Mouse (Mus musculus) gastrocnemius, postnatal 25 days (tissue): ENCODE measurements around the gene Csnk2a2. TPM values are rescaled to one million over a fixed set of nuclear protein-coding genes. Genes with fewer than 3 reads are reported as not detected.

Experiments used
- DNase-seq: peaks from one replicate; pipeline ENCODE4 v3.0.0; 2022
- total RNA-seq, 2 experiments: library from RNA; stranded (reverse); gene quantifications; 1 replicate in 1 of 2; 2 replicates in 1 of 2; pipeline ENCODE4 v1.2.3; 2021

Csnk2a2 gene
- total RNA-seq, 2 experiments from 2014 or later = 21.0 to 25.8 TPM

DNA sequence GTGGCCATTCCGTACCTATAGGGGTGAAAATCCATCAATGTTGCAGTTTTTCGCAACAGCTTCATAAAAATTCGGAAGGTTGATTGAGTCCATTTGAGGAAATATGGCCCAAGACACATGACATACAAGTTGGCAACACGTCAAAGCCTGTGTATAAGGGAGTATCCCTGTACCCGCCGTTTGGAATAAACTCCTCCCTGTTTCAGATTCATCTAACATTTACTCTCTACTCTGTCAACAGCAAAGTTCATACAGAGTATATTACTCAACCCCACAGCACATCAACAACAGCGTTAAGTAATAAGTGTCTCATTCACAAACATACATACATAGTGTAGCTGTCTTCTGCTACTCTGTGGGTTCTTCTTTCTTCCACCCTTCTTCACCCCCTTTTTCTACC, 65.2 kb downstream of the Csnk2a2 start:
- no peak for DNase-seq

- no peak for DNase-seq
Measured at GRCm38 (mm10) chr8:95422193-95422810, 67.5 kb downstream of the Csnk2a2 start.

DNA sequence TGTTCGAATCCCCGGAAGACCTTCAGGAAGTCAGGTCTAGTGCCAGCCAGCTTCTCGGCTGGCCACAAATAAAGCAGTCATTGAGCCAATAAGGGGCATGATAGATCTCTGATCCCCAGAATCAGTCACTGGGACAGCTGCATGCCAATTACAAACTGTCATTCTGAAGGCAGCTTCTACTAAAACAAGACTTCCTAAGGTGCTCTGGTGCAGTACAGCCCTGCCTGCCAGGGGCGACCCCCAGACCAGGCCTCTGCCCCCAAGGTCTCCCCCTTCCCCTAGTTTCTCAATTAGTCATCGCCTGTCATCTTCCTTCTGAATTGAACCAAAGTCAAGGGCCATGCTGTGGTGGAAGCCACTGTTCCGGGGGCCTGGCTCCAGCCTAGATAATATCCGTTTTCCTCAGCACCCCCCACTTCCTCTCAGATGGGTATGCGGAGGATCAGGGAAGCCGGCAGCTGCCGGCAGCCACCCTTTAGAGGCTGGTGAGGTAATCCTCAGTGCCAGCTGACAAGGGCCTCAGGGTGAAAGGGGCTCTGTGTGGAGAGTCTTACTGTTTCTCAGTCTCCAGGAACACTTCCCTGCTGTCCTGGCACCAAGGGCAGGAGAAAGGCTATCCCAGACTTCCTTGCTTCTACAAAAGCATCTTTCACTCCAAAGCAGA, 78.4 kb downstream of the Csnk2a2 start:
- no peak for DNase-seq

DNA sequence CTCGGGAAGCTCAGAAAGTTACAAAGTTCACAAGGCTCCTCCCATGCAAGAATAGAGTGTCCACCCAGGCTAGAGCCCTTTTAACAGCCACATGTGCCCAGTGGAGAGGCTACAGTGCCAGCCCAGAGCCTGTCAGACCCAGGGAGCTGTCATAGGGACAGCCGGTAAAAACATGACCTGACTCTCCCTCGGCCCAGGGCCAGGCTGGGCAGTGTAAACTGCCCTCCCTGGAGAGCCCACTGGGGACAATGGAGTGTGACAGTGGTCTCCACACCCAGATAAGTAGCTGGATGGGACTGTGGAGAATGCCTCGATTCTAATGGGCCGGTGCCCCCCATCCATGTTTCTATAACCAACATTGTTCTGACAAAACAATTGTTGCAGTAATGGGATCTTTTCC, 80.3 kb downstream of the Csnk2a2 start:
- DNase-seq = no peak

DNA sequence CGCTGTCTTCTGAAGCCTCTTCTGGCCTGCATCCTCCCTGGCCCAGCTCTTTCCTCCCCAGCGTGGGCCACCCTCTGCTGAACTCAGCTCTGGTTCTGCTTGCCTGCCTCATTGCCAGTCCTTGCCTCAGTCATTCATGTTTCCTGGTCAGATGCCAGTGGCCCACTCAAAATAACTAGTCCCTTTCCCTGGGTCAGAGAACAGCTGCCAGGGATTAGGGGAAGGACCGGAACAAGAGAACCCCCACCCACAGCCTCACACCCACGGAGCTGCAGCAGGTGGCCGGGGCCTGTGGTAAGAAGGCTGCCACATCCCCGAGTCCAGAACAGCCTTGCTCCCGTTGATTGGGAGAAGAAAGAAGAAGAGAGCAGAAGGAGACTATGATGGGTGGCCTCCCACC, 88.7 kb downstream of the Csnk2a2 start:
- DNase-seq = no peak

DNA sequence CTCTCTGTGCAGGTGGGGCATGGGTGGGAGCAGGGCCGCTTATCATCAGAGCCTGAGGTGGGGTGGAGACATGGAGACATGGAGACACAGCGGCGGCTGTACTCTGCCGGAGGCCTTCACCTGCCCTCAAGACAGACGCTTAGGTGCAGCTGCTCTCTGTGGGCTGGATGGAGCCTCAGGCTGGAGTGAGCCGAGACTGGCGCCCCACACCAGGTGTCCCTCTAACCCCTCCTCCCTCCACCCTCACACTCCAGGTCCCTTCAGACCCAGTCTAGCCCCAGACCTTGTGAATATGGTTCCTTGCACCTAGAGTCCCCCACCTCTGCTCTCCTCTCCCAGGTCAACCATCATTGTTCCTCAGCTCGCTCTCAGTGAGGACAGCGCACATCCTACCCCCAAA, 90.7 kb downstream of the Csnk2a2 start:
- no peak for DNase-seq

GRCm38 (mm10) chr8:95397201-95397600, 92.6 kb downstream of the Csnk2a2 start:
- DNase-seq = no peak

GRCm38 (mm10) chr8:95396752-95397151, 93.1 kb downstream of the Csnk2a2 start:
- no peak for DNase-seq

Other genes starting within 250 kb of the Csnk2a2 start
- under 1 TPM; 0.48 to 0.49 TPM for gene Cngb1, start 183.5 kb downstream of the Csnk2a2 start, total RNA-seq
- gene Tepp, start 179.5 kb downstream of the Csnk2a2 start, total RNA-seq = not detected
- 1 to 10 TPM; 3.3 to 3.4 TPM for gene Zfp319, start 158.1 kb downstream of the Csnk2a2 start, total RNA-seq
- 1 to 10 TPM; 5.1 TPM for gene Usb1, start 157.8 kb downstream of the Csnk2a2 start, total RNA-seq
- 10 to 100 TPM; 15.4 to 18.0 TPM for gene Mmp15, start 137.8 kb downstream of the Csnk2a2 start, total RNA-seq
- 1 to 10 TPM; 7.5 TPM for gene Cfap20, start 55.2 kb downstream of the Csnk2a2 start, total RNA-seq
- not detected for gene Ccdc113, start 44.0 kb upstream of the Csnk2a2 start, total RNA-seq
- gene Prss54, start 86.3 kb upstream of the Csnk2a2 start, total RNA-seq = not detected
- gene Gins3, start 143.4 kb upstream of the Csnk2a2 start, total RNA-seq = under 1 TPM; 0.38 to 0.67 TPM
- 1 to 10 TPM; 4.6 to 5.9 TPM for gene Ndrg4, start 186.9 kb upstream of the Csnk2a2 start, total RNA-seq
- 10 to 100 TPM in 1 of 2 experiments, 1 to 10 TPM in 1; 9.5 to 10.4 TPM for gene Setd6, start 225.8 kb upstream of the Csnk2a2 start, total RNA-seq